Mouse (Mus musculus) intestine, postnatal 0 days (tissue): ENCODE measurements around the gene Hmbs. TPM values are rescaled to one million over a fixed set of nuclear protein-coding genes. Genes with fewer than 3 reads are reported as not detected.
A peak's percentile ranks its signal among the peaks of the same experiment; 100 is the strongest.

Experiments used
- ATAC-seq: fragments of 200-750 bp; cut with Nextera tagmentation; 2 replicates; pipeline ENCODE4 v1.8.0; 2017; ENCODE audit warnings: mild to moderate bottlenecking, moderate TSS enrichment, moderate library complexity
- H3K27ac ChIP-seq: fragments of 300-500 bp; sonication (generic); 2 replicates; pipeline ENCODE4 v1.5.1; 2014; ENCODE audit warnings: mild to moderate bottlenecking, low read depth, low read length, moderate library complexity
- H3K27me3 ChIP-seq: fragments of 300-500 bp; sonication (generic); replicated peaks from 2 replicates; pipeline ENCODE4 v1.6.1; 2014; ENCODE audit warnings: low read length, mixed read lengths; ENCODE audit not compliant: control insufficient read depth, insufficient read depth
- H3K36me3 ChIP-seq: fragments of 300-500 bp; sonication (generic); 2 replicates; pipeline ENCODE4 v1.6.1; 2014; ENCODE audit warnings: mild to moderate bottlenecking, moderate library complexity; ENCODE audit not compliant: control insufficient read depth, insufficient read depth
- H3K4me1 ChIP-seq: fragments of 300-500 bp; sonication (generic); replicated peaks from 2 replicates; pipeline ENCODE4 v1.6.1; 2014; ENCODE audit warnings: antibody characterized with exemption, low read length, mixed read lengths; ENCODE audit not compliant: control insufficient read depth, insufficient read depth
- H3K4me2 ChIP-seq: fragments of 300-500 bp; sonication (generic); replicated peaks from 2 replicates; pipeline ENCODE4 v1.6.1; 2014; ENCODE audit warnings: low read depth, mild to moderate bottlenecking, moderate library complexity
- H3K4me3 ChIP-seq: fragments of 300-500 bp; sonication (generic); 2 replicates; pipeline ENCODE4 v1.5.1; 2014; ENCODE audit warnings: low read depth, low read length
- H3K9ac ChIP-seq: fragments of 300-500 bp; sonication (generic); 2 replicates; pipeline ENCODE4 v1.6.1; 2014; ENCODE audit warnings: mild to moderate bottlenecking, low read depth, low read length
- H3K9me3 ChIP-seq: fragments of 300-500 bp; sonication (generic); 2 replicates; pipeline ENCODE4 v1.6.1; 2016; ENCODE audit warnings: mixed run types; ENCODE audit not compliant: control insufficient read depth
- CTCF ChIP-seq: sonication (generic); IDR thresholded peaks from 2 replicates; pipeline ENCODE4 v1.5.1; 2016; ENCODE audit warnings: low read depth, mild to moderate bottlenecking, control low read depth, antibody characterized with exemption, moderate library complexity
- WGBS: fragments of 180-500 bp; shearing (Covaris S2); extraction: QIAGEN DNeasy Blood & Tissue Kit; methylation state at CpG from one replicate; pipeline ENCODE4 v1.1.7; 2014; 5-methylcytosine and 5-hydroxymethylcytosine counted together
- polyA plus RNA-seq: library from polyadenylated mRNA; unstranded; fragments of >200 nt; fragmentation: Nextera tagmentation; extraction: Ambion mirVana; gene quantifications from 2 replicates; pipeline ENCODE4 v1.2.1, GENCODE M21; 2015

The Hmbs gene
- polyA plus RNA-seq, 1 experiment from 2014 or later, result 60.1 TPM

DNA sequence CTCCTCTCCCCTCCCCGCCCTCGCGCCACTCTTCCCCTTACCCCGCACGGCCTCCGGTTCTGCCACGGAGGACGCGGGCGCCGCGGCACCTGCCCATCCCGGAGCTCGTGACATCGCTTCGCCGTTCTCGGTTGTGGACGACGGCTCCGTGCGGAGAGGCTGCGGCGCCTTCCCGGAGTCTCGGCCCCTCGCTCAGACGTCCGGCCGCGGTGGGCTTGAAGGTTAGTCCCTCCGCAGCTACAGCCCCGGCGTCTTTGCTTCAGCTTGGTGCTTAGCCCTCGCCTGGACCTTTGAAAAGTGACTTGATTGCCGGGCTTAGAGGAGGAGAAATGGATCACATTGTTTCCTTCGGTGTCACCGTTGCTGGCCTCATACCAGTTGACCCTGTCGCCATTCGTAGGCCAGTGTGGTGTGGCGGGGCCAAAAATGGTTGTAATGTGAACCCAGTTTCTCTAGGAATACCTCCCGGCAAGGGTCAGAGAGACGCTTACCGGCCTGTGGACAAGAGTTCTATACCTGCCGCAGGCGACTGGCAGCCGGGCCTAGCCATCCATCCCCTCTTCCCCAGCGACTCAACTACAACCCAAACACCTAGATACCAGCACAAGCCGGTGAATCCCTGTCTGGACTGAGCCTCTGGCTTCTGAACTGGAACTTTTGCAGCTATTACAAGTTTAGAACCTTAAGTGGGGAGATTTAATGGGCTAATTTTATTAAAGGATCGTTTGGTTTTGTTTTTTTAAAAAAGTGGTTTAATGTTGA, 8.5 kb downstream of the Hmbs start:
- TF ChIP-seq CTCF, result no peak
- WGBS, result under 1% methylated on average over 50 of the region's 50 CpGs

GRCm38 (mm10) chr9:44334396-44335330, 9.4 kb downstream of the Hmbs start, which contains the start of gene H2afx:
H2afx (plus strand) TSS chr9:44334694.
- Histone ChIP-seq H3K9ac (peak within 1 kb of the TSS; percentile 87), H3K36me3 (peaks cover 39% of the 10 kb centered on the region), H3K27ac (peak within 1 kb of the TSS; percentile 80), H3K4me1 (no peaks in the 10 kb centered on the region), H3K4me2 (peak within 1 kb of the TSS; percentile 93), H3K4me3 (peak within 1 kb of the TSS; percentile 67), H3K9me3 (no peaks in the 10 kb centered on the region), H3K27me3 (no peaks in the 10 kb centered on the region)
- peak; percentile 95 for ATAC-seq
- TF ChIP-seq CTCF, result peak; percentile 78
- WGBS, result under 1% methylated on average over 82 of the region's 91 CpGs

More for the DNA sequence above, 8.5 kb downstream of the Hmbs start:
- no peaks in the 10 kb centered on the region for H3K27me3 ChIP-seq
- no peaks in the 10 kb centered on the region for H3K9me3 ChIP-seq
- H3K4me1 ChIP-seq, result no peaks in the 10 kb centered on the region
- peaks cover 38% of the 10 kb centered on the region for H3K36me3 ChIP-seq
- H3K4me3 ChIP-seq, result peak overlapping the region; percentile 67
- H3K27ac ChIP-seq, result peak overlapping the region; percentile 80
- peak overlapping the region; percentile 87 for H3K9ac ChIP-seq
- peak overlapping the region; percentile 93 for H3K4me2 ChIP-seq
- peak; percentile 5 for ATAC-seq

GRCm38 (mm10) chr9:44332918-44333638, 10.9 kb downstream of the Hmbs start:
- no peak overlapping the region; the same call in 1 of the 2 replicates for H3K27ac ChIP-seq
- no peak for ATAC-seq
- H3K9me3 ChIP-seq, result no peaks in the 10 kb centered on the region
- TF ChIP-seq CTCF, result no peak
- H3K4me3 ChIP-seq, result no peak overlapping the region
- H3K36me3 ChIP-seq, result peaks cover 29% of the 10 kb centered on the region
- no peaks in the 10 kb centered on the region for H3K4me1 ChIP-seq
- H3K9ac ChIP-seq, result no peak overlapping the region
- 92% methylated on average over 13 of the region's 13 CpGs for WGBS
- H3K27me3 ChIP-seq, result no peaks in the 10 kb centered on the region
- H3K4me2 ChIP-seq, result no peak overlapping the region

DNA sequence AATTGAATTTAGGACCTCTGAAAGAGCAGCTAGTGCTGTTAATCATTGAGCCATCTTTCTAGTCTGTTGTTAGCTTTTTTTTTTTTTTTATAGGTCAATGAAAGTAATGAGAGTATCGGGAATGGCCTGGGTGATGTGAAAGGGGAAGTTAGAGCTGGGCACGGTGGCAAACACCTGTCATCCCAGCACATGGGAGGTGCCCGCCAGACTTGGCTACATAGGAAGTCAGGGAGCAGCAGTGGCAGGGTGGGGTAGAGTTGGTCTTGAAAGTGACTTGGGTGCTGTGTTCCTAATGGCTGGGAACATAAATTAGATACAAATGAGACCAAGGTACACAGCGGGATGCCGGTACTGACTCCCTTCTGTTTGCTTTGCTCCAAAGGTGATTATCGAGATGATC, 13.3 kb downstream of the Hmbs start:
- H3K9ac ChIP-seq, result no peak overlapping the region
- peaks cover 29% of the 10 kb centered on the region for H3K36me3 ChIP-seq
- H3K27ac ChIP-seq, result no peak overlapping the region
- H3K27me3 ChIP-seq, result no peaks in the 10 kb centered on the region
- WGBS, result 71% methylated on average over 6 of the region's 6 CpGs
- H3K4me2 ChIP-seq, result no peak overlapping the region
- H3K4me3 ChIP-seq, result no peak overlapping the region
- ATAC-seq, result no peak
- no peaks in the 10 kb centered on the region for H3K9me3 ChIP-seq
- H3K4me1 ChIP-seq, result no peaks in the 10 kb centered on the region; the same call in 1 of the 2 replicates
- TF ChIP-seq CTCF, result no peak

- TF ChIP-seq CTCF, result no peak
- H3K4me3 ChIP-seq, result peak overlapping the region; percentile 82
- no peaks in the 10 kb centered on the region for H3K27me3 ChIP-seq
- peaks cover 23% of the 10 kb centered on the region for H3K36me3 ChIP-seq
- no peaks in the 10 kb centered on the region; the same call in 1 of the 2 replicates for H3K4me1 ChIP-seq
- peak overlapping the region; percentile 76 for H3K4me2 ChIP-seq
- H3K9ac ChIP-seq, result no peak overlapping the region
- H3K9me3 ChIP-seq, result no peaks in the 10 kb centered on the region
- 90% methylated on average over 5 of the region's 5 CpGs for WGBS
- ATAC-seq, result no peak
- H3K27ac ChIP-seq, result no peak overlapping the region
These were observed 16.1 kb downstream of the Hmbs start for GRCm38 (mm10) chr9:44327926-44328325.
